ENCODE assay signal across 8 mouse cellular contexts in the genomic region with DNA sequence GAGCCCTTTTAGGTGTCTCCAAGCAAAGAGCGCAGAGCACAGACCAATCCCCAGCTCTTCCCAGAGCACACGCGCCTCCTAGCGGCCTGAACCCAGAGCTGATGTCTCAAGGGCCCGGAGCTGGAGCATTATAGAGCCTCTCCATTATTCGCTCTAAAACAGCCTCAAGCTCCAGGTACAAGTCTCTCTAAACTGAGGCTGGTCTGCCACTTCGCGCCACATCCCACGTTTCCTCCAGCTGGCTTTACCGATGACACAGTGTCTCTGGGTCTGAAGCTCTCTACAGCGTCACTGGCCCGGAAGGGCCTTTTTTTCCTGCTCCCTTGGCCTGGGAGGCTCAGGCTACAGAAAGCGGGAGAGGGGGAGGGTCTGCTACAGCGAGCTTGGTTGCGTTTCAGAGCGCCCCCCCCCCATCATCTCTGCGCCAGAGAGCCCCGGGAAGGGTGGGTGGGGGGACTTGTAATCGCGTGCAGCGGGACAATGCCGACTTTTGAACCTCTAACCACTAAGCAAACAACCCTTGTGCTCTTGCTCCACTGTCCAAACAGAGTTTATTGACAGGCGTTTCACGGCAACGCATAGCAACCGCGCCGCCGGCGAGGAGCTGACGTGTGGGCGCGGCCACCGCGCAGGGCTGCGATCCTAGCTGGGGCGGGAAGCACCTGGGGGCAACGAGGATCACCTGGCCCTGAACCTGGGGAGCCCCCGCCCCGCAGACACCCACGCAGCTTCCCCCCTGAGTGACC. TPM values are rescaled to one million over a fixed set of nuclear protein-coding genes. Genes with fewer than 3 reads are reported as not detected.
DNase-seq lines count a peak whose midpoint lies in the region; ATAC-seq lines count a peak whose summit lies in the region.

No protein-coding gene starts in this region.

- H3K4me2 ChIP-seq in hindbrain, embryonic 12.5 days (replicated peaks) = peak overlapping the region; percentile 23
- peak overlapping the region; percentile 34 for H3K4me2 ChIP-seq in midbrain, embryonic 15.5 days

- 0 out of 2 replicates have a peak overlapping the region, but pooled peaks have one; percentile 1 for H3K4me3 ChIP-seq in hindbrain, embryonic 12.5 days
- H3K4me3 ChIP-seq in midbrain, embryonic 15.5 days = 0 out of 2 replicates have a peak overlapping the region, but pooled peaks have one; percentile 1

- H3K9me3 ChIP-seq in hindbrain, embryonic 12.5 days (replicated peaks) = no peaks in the 10 kb centered on the region
- H3K9me3 ChIP-seq in midbrain, embryonic 15.5 days = no peaks in the 10 kb centered on the region

- H3K4me1 ChIP-seq in hindbrain, embryonic 12.5 days = peaks cover 8% of the 10 kb centered on the region; the same call in 1 of the 2 replicates
- peaks cover 12% of the 10 kb centered on the region for H3K4me1 ChIP-seq in midbrain, embryonic 15.5 days

- H3K36me3 ChIP-seq in hindbrain, embryonic 12.5 days = no peaks in the 10 kb centered on the region
- H3K36me3 ChIP-seq in midbrain, embryonic 15.5 days (replicated peaks) = no peaks in the 10 kb centered on the region

- peaks cover 98% of the 10 kb centered on the region for H3K27me3 ChIP-seq in hindbrain, embryonic 12.5 days
- H3K27me3 ChIP-seq in midbrain, embryonic 15.5 days (replicated peaks) = peaks cover 93% of the 10 kb centered on the region

- no peak overlapping the region for H3K27ac ChIP-seq in hindbrain, embryonic 12.5 days
- H3K27ac ChIP-seq in midbrain, embryonic 15.5 days = no peak overlapping the region

- DNase-seq in gastrocnemius, postnatal 10 days = peak; percentile 10
- no peak for DNase-seq in gastrocnemius, adult 8-10 months (ENCODE audit: low spot score in 2 of 2)
- DNase-seq in ES-CJ7 (ENCODE audit: low read depth, low spot score) (peak; percentile 94), liver (peak; percentile 54)
- DNase-seq in embryo, embryonic 11 days = peak; percentile 91
- DNase-seq in gastrocnemius, postnatal 25 days = no peak

- H3K9ac ChIP-seq in hindbrain, embryonic 12.5 days = no peak overlapping the region
- H3K9ac ChIP-seq in midbrain, embryonic 15.5 days = no peak overlapping the region

- peak; percentile 71; the same call in 1 of the 2 replicates for ATAC-seq in hindbrain, embryonic 12.5 days (ENCODE audit: low FRiP score)
- no peak for ATAC-seq in midbrain, embryonic 15.5 days (replicated peaks)

- under 1% methylated on average over 40 of the region's 41 CpGs for WGBS in hindbrain, embryonic 12.5 days
- under 1% methylated on average over 41 of the region's 41 CpGs for WGBS in midbrain, embryonic 15.5 days

RNA-seq across cellular contexts. Expression of a gene that starts 7.6 kb away (rescaled TPM):
- not detected for total RNA-seq in gastrocnemius, postnatal 10 days (2021)
- not detected for total RNA-seq in gastrocnemius, adult 8-10 months (2022)
- not detected in 2 replicates for polyA plus RNA-seq in hindbrain, embryonic 12.5 days (2016; fragmentation: Nextera tagmentation; extraction: Ambion mirVana)
- not detected in 2 replicates for polyA plus RNA-seq in midbrain, embryonic 15.5 days (2015; fragmentation: Nextera tagmentation; extraction: Ambion mirVana)
- not detected for total RNA-seq in gastrocnemius, postnatal 25 days (2021)

RNA-seq across cellular contexts. Expression of a gene that starts 22.8 kb away (rescaled TPM):
- not detected for total RNA-seq in gastrocnemius, postnatal 10 days (2021)
- not detected for total RNA-seq in gastrocnemius, adult 8-10 months (2022)
- polyA plus RNA-seq in hindbrain, embryonic 12.5 days (2016; fragmentation: Nextera tagmentation; extraction: Ambion mirVana) = not detected in 2 replicates
- not detected in 2 replicates for polyA plus RNA-seq in midbrain, embryonic 15.5 days (2015; fragmentation: Nextera tagmentation; extraction: Ambion mirVana)
- total RNA-seq in gastrocnemius, postnatal 25 days (2021) = not detected

RNA-seq across cellular contexts. Expression of a gene that starts 29.7 kb away (rescaled TPM):
- not detected for total RNA-seq in gastrocnemius, postnatal 10 days (2021)
- total RNA-seq in gastrocnemius, adult 8-10 months (2022) = not detected
- polyA plus RNA-seq in hindbrain, embryonic 12.5 days (2016; fragmentation: Nextera tagmentation; extraction: Ambion mirVana) = not detected in 2 replicates
- not detected in 2 replicates for polyA plus RNA-seq in midbrain, embryonic 15.5 days (2015; fragmentation: Nextera tagmentation; extraction: Ambion mirVana)
- not detected for total RNA-seq in gastrocnemius, postnatal 25 days (2021)

Comparison
In these comparisons a context has a peak if more than half of its experiments do, and no peak if none do; other contexts are left out.
1. DNase-seq: peak in gastrocnemius, postnatal 10 days (single experiment), ES-CJ7 (single experiment), embryo, embryonic 11 days (single experiment) and liver (single experiment); none in gastrocnemius, adult 8-10 months (0 of 2) and gastrocnemius, postnatal 25 days (single experiment).